8 mouse cellular contexts compared by ENCODE assay signal in the genomic region with DNA sequence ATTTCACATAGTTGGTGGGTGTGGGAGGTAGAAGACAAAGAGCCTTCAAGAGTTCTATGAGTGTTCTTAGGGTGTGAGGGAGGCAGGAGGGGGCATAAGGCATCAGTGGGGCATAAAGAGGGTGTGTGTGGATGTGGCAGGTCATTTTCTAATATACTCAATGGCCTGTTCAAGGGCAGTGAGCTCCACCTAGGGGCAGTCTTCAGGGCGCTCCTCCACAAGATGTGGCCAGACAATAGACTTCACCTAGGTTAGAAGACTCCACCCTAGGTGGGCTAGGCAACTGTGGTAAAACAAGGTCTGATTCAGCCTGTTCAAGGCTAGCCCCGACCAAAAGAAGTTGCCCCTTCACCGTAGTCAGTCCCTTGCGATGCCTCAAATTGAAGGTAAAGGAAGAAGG. TPM values are rescaled to one million over a fixed set of nuclear protein-coding genes. Genes with fewer than 3 reads are reported as not detected.
DNase-seq lines count a peak whose midpoint lies in the region; ATAC-seq and TF ChIP-seq lines count a peak whose summit lies in the region.
"Had no signal": no experiment of that assay in that cellular context is flagged by ENCODE, and none has a peak within 500 bp of the region (broad histone marks: within the 10 kb centered on the region; RNA-seq: fewer than 3 reads in every experiment).

No protein-coding gene starts in this region.

- peak; percentile 49 for TF ChIP-seq CTCF in lung, embryonic 14.5 days (IDR thresholded peaks at IDR 0.05; ENCODE audit: low read depth)
- peak; percentile 69 for TF ChIP-seq CTCF in kidney, adult 2 months (conservative IDR thresholded peaks at IDR 0.05; ENCODE audit: insufficient read depth, insufficient read length, low read depth, low read length)

- H3K4me1 ChIP-seq in lung, embryonic 14.5 days (ENCODE audit: insufficient read depth): peaks cover 11% of the 10 kb centered on the region; the same call in 1 of the 2 replicates
- peaks cover 9% of the 10 kb centered on the region for H3K4me1 ChIP-seq in kidney, adult 2 months (ENCODE audit: control insufficient read depth, insufficient read depth, low read length)

- peaks cover 19% of the 10 kb centered on the region for H3K36me3 ChIP-seq in lung, embryonic 14.5 days (ENCODE audit: insufficient read depth)
- no peaks in the 10 kb centered on the region for H3K36me3 ChIP-seq in kidney, adult 2 months (ENCODE audit: control insufficient read depth, insufficient read depth, low read length)
- peaks cover 6% of the 10 kb centered on the region for H3K36me3 ChIP-seq in myocyte (ENCODE audit: control insufficient read depth, insufficient read depth)

- peak; percentile 33 for DNase-seq in lung, embryonic 14.5 days
- DNase-seq in lung, postnatal 25 days (ENCODE audit: low spot score): no peak
- peak; percentile 38 to 40 for DNase-seq in cerebellum, postnatal 36 days
- DNase-seq in kidney, adult 2 months: peak; percentile 63
- no peak for DNase-seq in right cerebral cortex, postnatal 14 days
- no peak for DNase-seq in adrenal gland, postnatal 4 days (ENCODE audit: low spot score in 2 of 2)

- no peaks in the 10 kb centered on the region for H3K79me2 ChIP-seq in myocyte (ENCODE audit: control insufficient read depth, insufficient read depth)

- no peaks in the 10 kb centered on the region for H3K9me3 ChIP-seq in lung, embryonic 14.5 days (ENCODE audit: low read depth, low read length)

- no peaks in the 10 kb centered on the region for H3K27me3 ChIP-seq in lung, embryonic 14.5 days (ENCODE audit: insufficient read depth, low read length)
- no peaks in the 10 kb centered on the region for H3K27me3 ChIP-seq in kidney, adult 2 months (replicated peaks; ENCODE audit: control insufficient read depth, insufficient read depth, low read length)
- H3K27me3 ChIP-seq in myocyte (ENCODE audit: control insufficient read depth, insufficient read depth, insufficient read length): no peaks in the 10 kb centered on the region

- no peak for ATAC-seq in lung, embryonic 14.5 days (ENCODE audit: insufficient read depth)

- no peak overlapping the region for H3K4me3 ChIP-seq in lung, embryonic 14.5 days (ENCODE audit: low read depth, low read length)
- no peak overlapping the region for H3K4me3 ChIP-seq in kidney, adult 2 months (ENCODE audit: insufficient read depth, low read depth, low read length)
- peak overlapping the region; percentile 93 for H3K4me3 ChIP-seq in myocyte

- no peak for TF ChIP-seq POLR2A in kidney, adult 2 months (IDR thresholded peaks at IDR 0.05; ENCODE audit: low read depth, low read length)
- TF ChIP-seq POLR2A in myocyte (IDR thresholded peaks at IDR 0.05; ENCODE audit: insufficient read length, low read depth): no peak

- H3K27ac ChIP-seq in lung, embryonic 14.5 days (ENCODE audit: low read depth): no peak overlapping the region
- no peak overlapping the region for H3K27ac ChIP-seq in kidney, adult 2 months (ENCODE audit: insufficient read depth, low read depth, low read length)

- 50% methylated on average over 4 of the region's 4 CpGs for WGBS in lung, embryonic 14.5 days
- WGBS in kidney, adult 2 months: 56% methylated on average over 4 of the region's 4 CpGs

- no peak overlapping the region for H3K9ac ChIP-seq in lung, embryonic 14.5 days

- H3ac ChIP-seq in myocyte (ENCODE audit: control insufficient read depth, insufficient read length): no peak overlapping the region

- peak overlapping the region; percentile 93; the same call in 1 of the 2 replicates for H3K4me2 ChIP-seq in lung, embryonic 14.5 days
- peak overlapping the region; percentile 99 for H3K4me2 ChIP-seq in myocyte (ENCODE audit: low read depth)

TF ChIP-seq in myocyte, 11 proteins besides CTCF, POLR2A, EP300 and RAD21:
- TF ChIP-seq CEBPB (IDR thresholded peaks at IDR 0.05; ENCODE audit: insufficient read depth, poor library complexity, severe bottlenecking) (no peak), SRF (IDR thresholded peaks at IDR 0.05; ENCODE audit: control insufficient read depth, insufficient read length, low read depth) (no peak), USF1 (IDR thresholded peaks at IDR 0.05; ENCODE audit: low read depth) (no peak), TCF3 (IDR thresholded peaks at IDR 0.05; ENCODE audit: insufficient read length, low read depth) (no peak)

RNA-seq across cellular contexts. Expression of a gene that starts 1.3 kb away (rescaled TPM):
- polyA plus RNA-seq in lung, embryonic 14.5 days (2014; fragmentation: Nextera tagmentation; extraction: Ambion mirVana): 47.4 and 51.4 TPM in 2 replicates
- 103 and 115 TPM in 2 replicates for polyA plus RNA-seq in kidney, adult 2 months (2012; rRNA removed)
- polyA plus RNA-seq in myocyte (2012; fragmentation: generic; extraction: Trizol): 42.6 TPM
- total RNA-seq in adrenal gland, postnatal 4 days (2021): 10 to 100 TPM; 35.6 to 39.7 TPM

RNA-seq across cellular contexts. Expression of a gene that starts 23.8 kb away (rescaled TPM):
- 78.4 and 80.0 TPM in 2 replicates for polyA plus RNA-seq in lung, embryonic 14.5 days (2014; fragmentation: Nextera tagmentation; extraction: Ambion mirVana)
- polyA plus RNA-seq in kidney, adult 2 months (2012; rRNA removed): 295 and 386 TPM in 2 replicates
- polyA plus RNA-seq in myocyte (2012; fragmentation: generic; extraction: Trizol): 84.7 TPM
- total RNA-seq in adrenal gland, postnatal 4 days (2021): 10 to 100 TPM; 69.1 to 73.2 TPM

RNA-seq across cellular contexts. Expression of a gene that starts 28.8 kb away (rescaled TPM):
- 0.31 and 0.42 TPM in 2 replicates for polyA plus RNA-seq in lung, embryonic 14.5 days (2014; fragmentation: Nextera tagmentation; extraction: Ambion mirVana)
- 0.05 and 0.11 TPM in 2 replicates for polyA plus RNA-seq in kidney, adult 2 months (2012; rRNA removed)
- polyA plus RNA-seq in myocyte (2012; fragmentation: generic; extraction: Trizol): 0.08 TPM
- total RNA-seq in adrenal gland, postnatal 4 days (2021): under 1 TPM; 0.31 to 0.65 TPM

RNA-seq across cellular contexts. Expression of a gene that starts 29.4 kb away (rescaled TPM):
- polyA plus RNA-seq in lung, embryonic 14.5 days (2014; fragmentation: Nextera tagmentation; extraction: Ambion mirVana): 1.6 and 1.7 TPM in 2 replicates
- polyA plus RNA-seq in kidney, adult 2 months (2012; rRNA removed): 0.86 and 1.1 TPM in 2 replicates
- polyA plus RNA-seq in myocyte (2012; fragmentation: generic; extraction: Trizol): 3.3 TPM
- total RNA-seq in adrenal gland, postnatal 4 days (2021): under 1 TPM; 0.45 to 0.51 TPM
- polyA plus RNA-seq: erythroblast, embryonic 14.5 days had no signal

RNA-seq across cellular contexts. Expression of a gene that starts 42.9 kb away (rescaled TPM):
- polyA plus RNA-seq in lung, embryonic 14.5 days (2014; fragmentation: Nextera tagmentation; extraction: Ambion mirVana): 1.3 and 1.5 TPM in 2 replicates
- 11.7 and 14.8 TPM in 2 replicates for polyA plus RNA-seq in kidney, adult 2 months (2012; rRNA removed)
- 0.02 TPM for polyA plus RNA-seq in myocyte (2012; fragmentation: generic; extraction: Trizol)
- 1 to 10 TPM; 7.5 to 8.5 TPM for total RNA-seq in adrenal gland, postnatal 4 days (2021)
- polyA plus RNA-seq: erythroblast, embryonic 14.5 days had no signal

Comparison
In these comparisons a context has a peak if more than half of its experiments do, and no peak if none do; other contexts are left out.
1. DNase-seq: peak in lung, embryonic 14.5 days (single experiment), cerebellum, postnatal 36 days (2 of 2) and kidney, adult 2 months (single experiment); none in lung, postnatal 25 days (single experiment), right cerebral cortex, postnatal 14 days (single experiment) and adrenal gland, postnatal 4 days (0 of 2).